Mouse (Mus musculus): ENCODE measurements at regions not wholly inside any gene's neighbourhood (a gene's known extent, or its start where the extent isn't known, plus 50 kb on each side); places are given as distances from the start of the nearest gene placed in this dataset.
A peak's percentile ranks its signal among the peaks of the same experiment; 100 is the strongest.

- DNase-seq (ENCODE audit: extremely low read depth), result no peak
- H3K79me2 ChIP-seq (replicated peaks; ENCODE audit: control insufficient read depth, extremely low read depth, insufficient read depth, poor library complexity, severe bottlenecking), result no peaks in the 10 kb centered on the region
- H3K9me3 ChIP-seq (replicated peaks; ENCODE audit: low read length), result peaks cover 81% of the 10 kb centered on the region
- no peaks in the 10 kb centered on the region for H3K27me3 ChIP-seq (replicated peaks)
- in situ Hi-C loops (cut with MboI; ENCODE audit: low pct_ligation_motif_present, low pct_unique_long_range_greater_than_20kb, low sequenced_read_pairs) (no loop called here), dilution Hi-C loops (cut with MboI; ENCODE audit: extremely low pct_ligation_motif_present, extremely low pct_unique_long_range_greater_than_20kb, low sequenced_read_pairs) (no loop called here)
- no peak overlapping the region for H3K27ac ChIP-seq (ENCODE audit: insufficient read depth, low read depth)
- H3K4me1 ChIP-seq (ENCODE audit: control insufficient read depth in 1 of 2, insufficient read depth in 2 of 2), result no peaks in the 10 kb centered on the region
- TF ChIP-seq SIN3A (IDR thresholded peaks at IDR 0.05; ENCODE audit: low read length), result no peak
- H3K4me3 ChIP-seq (replicated peaks in 1 of 3; ENCODE audit: low read depth in 2 of 3, low read length in 2 of 3, poor library complexity in 1 of 3), result no peak overlapping the region
- H3K36me3 ChIP-seq (replicated peaks in 1 of 2; ENCODE audit: control insufficient read depth in 1 of 2, insufficient read depth in 1 of 2, low read length in 1 of 2), result no peaks in the 10 kb centered on the region
- H3K9ac ChIP-seq (ENCODE audit: insufficient read depth, low read depth), result no peak overlapping the region
- no peak overlapping the region for H3K4me2 ChIP-seq (ENCODE audit: insufficient read depth, low read depth, poor library complexity, severe bottlenecking)
Measured at GRCm38 (mm10) chr12:110145379-110145778, 133.5 kb upstream of the Dio3 start.

DNA sequence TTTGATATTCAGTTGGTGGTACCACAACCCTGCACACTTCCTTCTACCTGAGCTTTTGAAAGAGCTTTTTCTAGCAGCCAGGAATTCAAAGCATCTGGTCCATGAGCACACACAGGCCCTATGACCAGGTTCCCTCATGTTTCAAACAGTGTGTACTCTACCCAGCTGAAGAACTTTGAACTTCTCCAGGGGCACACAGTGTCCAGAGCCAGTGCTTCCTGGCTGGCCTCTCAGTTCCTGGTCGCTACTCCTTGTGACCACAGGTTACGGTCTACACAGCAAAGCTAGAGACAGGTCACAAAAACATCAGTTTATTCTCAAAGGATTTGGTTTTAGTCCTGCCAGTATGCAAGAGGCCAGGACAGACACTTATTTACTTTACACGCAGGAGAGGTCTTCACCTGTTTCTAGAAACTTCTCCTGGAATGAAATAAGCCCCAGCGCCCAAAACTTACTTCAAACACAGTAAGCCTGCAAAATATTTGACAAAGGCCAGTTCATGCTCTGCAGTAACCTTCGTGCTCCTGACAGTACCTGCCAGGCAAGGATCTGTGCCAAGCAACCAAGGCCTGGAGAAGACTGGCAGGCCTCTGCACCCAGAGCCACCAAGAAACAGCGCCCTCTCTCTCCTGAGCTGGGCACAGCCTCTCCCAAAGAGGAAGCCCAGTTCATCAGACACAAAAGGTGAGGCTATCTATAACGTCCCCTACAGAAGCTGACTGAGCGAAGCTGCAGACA lies 124.5 kb upstream of the Dio3 start:
- H3K27me3 ChIP-seq (replicated peaks), result no peaks in the 10 kb centered on the region
- H3K36me3 ChIP-seq (replicated peaks in 1 of 2; ENCODE audit: control insufficient read depth in 1 of 2, insufficient read depth in 1 of 2, low read length in 1 of 2), result no peaks in the 10 kb centered on the region
- no peak overlapping the region for H3K27ac ChIP-seq (ENCODE audit: insufficient read depth, low read depth)
- peaks cover 76% of the 10 kb centered on the region for H3K9me3 ChIP-seq (replicated peaks; ENCODE audit: low read length)
- TF ChIP-seq ZMIZ1 (IDR thresholded peaks at IDR 0.05; ENCODE audit: low read depth, low read length) (no peak), NELFE (IDR thresholded peaks at IDR 0.05; ENCODE audit: low read depth, low read length) (no peak), UBTF (IDR thresholded peaks at IDR 0.05; ENCODE audit: low read depth, low read length) (no peak), MEF2A (IDR thresholded peaks at IDR 0.05; ENCODE audit: borderline replicate concordance, low read depth, low read length) (no peak), ZC3H11A (IDR thresholded peaks at IDR 0.05; ENCODE audit: low read depth, low read length) (no peak), PAX5 (IDR thresholded peaks at IDR 0.05; ENCODE audit: low read length) (no peak), USF2 (conservative IDR thresholded peaks at IDR 0.05; ENCODE audit: low read depth, low read length) (no peak), POLR2AphosphoS2 (IDR thresholded peaks at IDR 0.05; ENCODE audit: low read depth, low read length) (no peak), SIN3A (IDR thresholded peaks at IDR 0.05; ENCODE audit: low read length) (no peak), CHD1 (IDR thresholded peaks at IDR 0.05; ENCODE audit: low read depth, low read length) (no peak), CHD2 (IDR thresholded peaks at IDR 0.05; ENCODE audit: low read length) (no peak), NRF1 (IDR thresholded peaks at IDR 0.05; ENCODE audit: low read depth, low read length) (no peak), CTCF (conservative IDR thresholded peaks at IDR 0.05 in 1 of 2, IDR thresholded peaks at IDR 0.05 in 1 of 2; ENCODE audit: low read depth in 2 of 2, low read length in 2 of 2) (no peak), JUN (IDR thresholded peaks at IDR 0.05; ENCODE audit: insufficient read depth, low read depth, low read length) (no peak), MAFK (IDR thresholded peaks at IDR 0.05; ENCODE audit: insufficient replicate concordance, low read length) (no peak), ZNF384 (IDR thresholded peaks at IDR 0.05; ENCODE audit: low read depth, low read length) (no peak)
- no peaks in the 10 kb centered on the region for H3K79me2 ChIP-seq (replicated peaks; ENCODE audit: control insufficient read depth, extremely low read depth, insufficient read depth, poor library complexity, severe bottlenecking)
- H3K9ac ChIP-seq (ENCODE audit: insufficient read depth, low read depth), result no peak overlapping the region
- dilution Hi-C loops (cut with MboI; ENCODE audit: extremely low pct_ligation_motif_present, extremely low pct_unique_long_range_greater_than_20kb, low sequenced_read_pairs), result no loop called here
- H3K4me2 ChIP-seq (ENCODE audit: insufficient read depth, low read depth, poor library complexity, severe bottlenecking), result no peak overlapping the region
- DNase-seq (ENCODE audit: extremely low read depth), result no peak
- in situ Hi-C loops (cut with MboI; ENCODE audit: low pct_ligation_motif_present, low pct_unique_long_range_greater_than_20kb, low sequenced_read_pairs), result no loop called here
- H3K4me1 ChIP-seq (ENCODE audit: control insufficient read depth in 1 of 2, insufficient read depth in 2 of 2), result no peaks in the 10 kb centered on the region
- peak overlapping the region in 1 of 3 experiments; percentile 22 for H3K4me3 ChIP-seq (replicated peaks in 1 of 3; ENCODE audit: low read depth in 2 of 3, low read length in 2 of 3, poor library complexity in 1 of 3)

Data from CH12.LX (cell line).